Mouse (Mus musculus): ENCODE results near the gene Tec. TPM values are rescaled to one million over a fixed set of nuclear protein-coding genes. Genes with fewer than 3 reads are reported as not detected.

The Tec gene
- total and polyA plus RNA-seq, 2 experiments = 6.6 to 24.7 TPM

- no peak overlapping the region for H3K9ac ChIP-seq (ENCODE audit: low read depth, low read length)
- no peaks in the 10 kb centered on the region for H3K36me3 ChIP-seq (ENCODE audit: control insufficient read depth, insufficient read depth, low read length)
- peaks cover 27% of the 10 kb centered on the region for H3K4me1 ChIP-seq (ENCODE audit: control insufficient read depth, insufficient read depth, low read length)
- no peak overlapping the region for H3K4me3 ChIP-seq (ENCODE audit: insufficient read depth, low read depth, low read length)
- DNase-seq (ENCODE audit: extremely low read depth, low read depth, low spot score) = no peak
- TF ChIP-seq POLR2A (IDR thresholded peaks at IDR 0.05; ENCODE audit: extremely low read depth, insufficient read depth, low read length) (no peak), CTCF (IDR thresholded peaks at IDR 0.05; ENCODE audit: low read depth, low read length) (no peak)
- H3K27me3 ChIP-seq (ENCODE audit: control insufficient read depth, insufficient read depth, low read length) = no peaks in the 10 kb centered on the region
- 78% methylated on average over 8 of the region's 8 CpGs for WGBS
- no peak overlapping the region for H3K27ac ChIP-seq (replicated peaks; ENCODE audit: insufficient read depth, low read depth, low read length)
- peaks cover 39% of the 10 kb centered on the region; the same call in 1 of the 2 replicates for H3K79me2 ChIP-seq (ENCODE audit: control insufficient read depth, insufficient read depth, low read length)
Observed at GRCm38 (mm10) chr5:72860899-72861298, 7.4 kb downstream of the Tec start.

- TF ChIP-seq CTCF (IDR thresholded peaks at IDR 0.05; ENCODE audit: low read depth, low read length) = no peak
- TF ChIP-seq POLR2A (IDR thresholded peaks at IDR 0.05; ENCODE audit: extremely low read depth, insufficient read depth, low read length) = no peak
- H3K4me3 ChIP-seq (ENCODE audit: insufficient read depth, low read depth, low read length) = no peak overlapping the region
- no peak overlapping the region for H3K9ac ChIP-seq (ENCODE audit: low read depth, low read length)
- DNase-seq (ENCODE audit: extremely low read depth, low read depth, low spot score) = no peak
- 0 out of 2 replicates have a peak overlapping the region, but pooled peaks have one; percentile 13 for H3K27ac ChIP-seq (replicated peaks; ENCODE audit: insufficient read depth, low read depth, low read length)
- 84% methylated on average over 12 of the region's 12 CpGs for WGBS
- H3K27me3 ChIP-seq (ENCODE audit: control insufficient read depth, insufficient read depth, low read length) = no peaks in the 10 kb centered on the region
- no peaks in the 10 kb centered on the region for H3K36me3 ChIP-seq (ENCODE audit: control insufficient read depth, insufficient read depth, low read length)
- H3K79me2 ChIP-seq (ENCODE audit: control insufficient read depth, insufficient read depth, low read length) = peaks cover 26% of the 10 kb centered on the region; the same call in 1 of the 2 replicates
- H3K4me1 ChIP-seq (ENCODE audit: control insufficient read depth, insufficient read depth, low read length) = peaks cover 34% of the 10 kb centered on the region
Observed at GRCm38 (mm10) chr5:72858306-72858705, 10.0 kb downstream of the Tec start.

- peak; percentile 97 for DNase-seq (ENCODE audit: extremely low read depth, low read depth, low spot score)
- H3K4me3 ChIP-seq (ENCODE audit: insufficient read depth, low read depth, low read length) = no peak overlapping the region
- WGBS = 22% methylated on average over 4 of the region's 4 CpGs
Observed at GRCm38 (mm10) chr5:72857756-72858155, 10.5 kb downstream of the Tec start.

GRCm38 (mm10) chr5:72856255-72856878 lies 11.9 kb downstream of the Tec start:
- 94% methylated on average over 8 of the region's 8 CpGs for WGBS
- peaks cover 43% of the 10 kb centered on the region for H3K4me1 ChIP-seq (ENCODE audit: control insufficient read depth, insufficient read depth, low read length)
- H3K27me3 ChIP-seq (ENCODE audit: control insufficient read depth, insufficient read depth, low read length) = no peaks in the 10 kb centered on the region
- no peak overlapping the region for H3K27ac ChIP-seq (replicated peaks; ENCODE audit: insufficient read depth, low read depth, low read length)
- H3K4me3 ChIP-seq (ENCODE audit: insufficient read depth, low read depth, low read length) = no peak overlapping the region
- H3K79me2 ChIP-seq (ENCODE audit: control insufficient read depth, insufficient read depth, low read length) = peaks cover 28% of the 10 kb centered on the region
- no peak overlapping the region for H3K9ac ChIP-seq (ENCODE audit: low read depth, low read length)
- TF ChIP-seq POLR2A (IDR thresholded peaks at IDR 0.05; ENCODE audit: extremely low read depth, insufficient read depth, low read length) (no peak), CTCF (IDR thresholded peaks at IDR 0.05; ENCODE audit: low read depth, low read length) (no peak)
- H3K36me3 ChIP-seq (ENCODE audit: control insufficient read depth, insufficient read depth, low read length) = no peaks in the 10 kb centered on the region
- DNase-seq (ENCODE audit: extremely low read depth, low read depth, low spot score) = no peak

More at GRCm38 (mm10) chr5:72857756-72858155, 10.5 kb downstream of the Tec start:
- Histone ChIP-seq H3K36me3 (ENCODE audit: control insufficient read depth, insufficient read depth, low read length) (no peaks in the 10 kb centered on the region), H3K4me1 (ENCODE audit: control insufficient read depth, insufficient read depth, low read length) (peaks cover 34% of the 10 kb centered on the region), H3K9ac (ENCODE audit: low read depth, low read length) (no peak overlapping the region), H3K27me3 (ENCODE audit: control insufficient read depth, insufficient read depth, low read length) (no peaks in the 10 kb centered on the region), H3K27ac (replicated peaks; ENCODE audit: insufficient read depth, low read depth, low read length) (peak overlapping the region; percentile 30; the same call in 1 of the 2 replicates), H3K79me2 (ENCODE audit: control insufficient read depth, insufficient read depth, low read length) (peaks cover 25% of the 10 kb centered on the region; the same call in 1 of the 2 replicates)
- TF ChIP-seq POLR2A (IDR thresholded peaks at IDR 0.05; ENCODE audit: extremely low read depth, insufficient read depth, low read length) (no peak), CTCF (IDR thresholded peaks at IDR 0.05; ENCODE audit: low read depth, low read length) (no peak)

- Histone ChIP-seq H3K79me2 (ENCODE audit: control insufficient read depth, insufficient read depth, low read length) (peaks cover 29% of the 10 kb centered on the region), H3K9ac (ENCODE audit: low read depth, low read length) (no peak overlapping the region), H3K27ac (replicated peaks; ENCODE audit: insufficient read depth, low read depth, low read length) (0 out of 2 replicates have a peak overlapping the region, but pooled peaks have one; percentile 1), H3K4me3 (ENCODE audit: insufficient read depth, low read depth, low read length) (no peak overlapping the region), H3K27me3 (ENCODE audit: control insufficient read depth, insufficient read depth, low read length) (no peaks in the 10 kb centered on the region), H3K36me3 (ENCODE audit: control insufficient read depth, insufficient read depth, low read length) (no peaks in the 10 kb centered on the region), H3K4me1 (ENCODE audit: control insufficient read depth, insufficient read depth, low read length) (peaks cover 43% of the 10 kb centered on the region)
- 11% methylated on average over 3 of the region's 3 CpGs for WGBS
- peak; percentile 80 for DNase-seq (ENCODE audit: extremely low read depth, low read depth, low spot score)
- TF ChIP-seq CTCF (IDR thresholded peaks at IDR 0.05; ENCODE audit: low read depth, low read length) = no peak
- TF ChIP-seq POLR2A (IDR thresholded peaks at IDR 0.05; ENCODE audit: extremely low read depth, insufficient read depth, low read length) = no peak
Observed at GRCm38 (mm10) chr5:72855685-72856124, 12.6 kb downstream of the Tec start.
